Mouse (Mus musculus) stomach, postnatal 0 days (tissue): Measurements from ENCODE around the gene Acsl1. TPM values are rescaled to one million over a fixed set of nuclear protein-coding genes. Genes with fewer than 3 reads are reported as not detected.

Experiments used
- ATAC-seq: fragments of 200-750 bp; cut with Nextera tagmentation; 2 replicates; pipeline ENCODE4 v1.8.0; 2017; ENCODE audit not compliant: low FRiP score, low TSS enrichment
- DNase-seq: peaks from one replicate; pipeline ENCODE4 v3.0.0-alpha.2; 2016; ENCODE audit warnings: low spot score
- H3K27ac ChIP-seq: fragments of 300-500 bp; sonication (generic); replicated peaks from 2 replicates; pipeline ENCODE4 v1.5.1; 2014; ENCODE audit warnings: mild to moderate bottlenecking, control low read depth
- H3K27me3 ChIP-seq: fragments of 300-500 bp; sonication (generic); 2 replicates; pipeline ENCODE4 v1.6.1; 2014; ENCODE audit warnings: low read length; ENCODE audit not compliant: control insufficient read depth, insufficient read depth
- H3K36me3 ChIP-seq: fragments of 300-500 bp; sonication (generic); 2 replicates; pipeline ENCODE4 v1.6.1; 2014; ENCODE audit warnings: low read length, mixed read lengths; ENCODE audit not compliant: control insufficient read depth, insufficient read depth
- H3K4me1 ChIP-seq: fragments of 300-500 bp; sonication (generic); replicated peaks from 2 replicates; pipeline ENCODE4 v1.6.1; 2014; ENCODE audit warnings: antibody characterized with exemption; ENCODE audit not compliant: control insufficient read depth, insufficient read depth
- H3K4me2 ChIP-seq: fragments of 300-500 bp; sonication (generic); replicated peaks from 2 replicates; pipeline ENCODE4 v1.6.1; 2014; ENCODE audit warnings: low read depth, mild to moderate bottlenecking, control low read depth, moderate library complexity
- H3K4me3 ChIP-seq: fragments of 300-500 bp; sonication (generic); 2 replicates; pipeline ENCODE4 v1.5.1; 2014; ENCODE audit warnings: low read depth, low read length, control low read depth
- H3K9ac ChIP-seq: fragments of 300-500 bp; sonication (generic); 2 replicates; pipeline ENCODE4 v1.6.1; 2014; ENCODE audit warnings: mild to moderate bottlenecking, low read length, control low read depth, mixed read lengths
- H3K9me3 ChIP-seq: fragments of 300-500 bp; sonication (generic); 2 replicates; pipeline ENCODE4 v1.6.1; 2016; ENCODE audit warnings: low read length; ENCODE audit not compliant: control insufficient read depth
- CTCF ChIP-seq: IDR thresholded peaks from 2 replicates; pipeline ENCODE4 v1.5.1; 2016; ENCODE audit warnings: antibody characterized with exemption, low read depth, mild to moderate bottlenecking, moderate library complexity
- EP300 ChIP-seq: optimal IDR thresholded peaks from 2 replicates; pipeline ENCODE3; 2016; ENCODE audit warnings: antibody characterized with exemption
- WGBS: fragments of 180-500 bp; shearing (Covaris S2); extraction: QIAGEN DNeasy Blood & Tissue Kit; methylation state at CpG from one replicate; pipeline ENCODE4 v1.1.7; 2014; 5-methylcytosine and 5-hydroxymethylcytosine counted together
- polyA plus RNA-seq: library from polyadenylated mRNA; unstranded; fragments of >200 nt; fragmentation: Nextera tagmentation; extraction: Ambion mirVana; gene quantifications from 2 replicates; pipeline ENCODE4 v1.2.1, GENCODE M21; 2015

Gene Acsl1
- polyA plus RNA-seq, 1 experiment from 2014 or later: 47.5 TPM

GRCm38 (mm10) chr8:46566914-46567529 lies 96.2 kb downstream of the Acsl1 start:
- no peak overlapping the region for H3K9ac ChIP-seq
- no peak for DNase-seq
- no peaks in the 10 kb centered on the region for H3K9me3 ChIP-seq
- TF ChIP-seq CTCF (no peak), EP300 (no peak)
- 83% methylated on average over 7 of the region's 7 CpGs for WGBS
- H3K27me3 ChIP-seq: no peaks in the 10 kb centered on the region
- no peak overlapping the region for H3K4me3 ChIP-seq
- H3K27ac ChIP-seq: no peak overlapping the region
- H3K4me1 ChIP-seq: no peaks in the 10 kb centered on the region
- ATAC-seq: no peak
- H3K36me3 ChIP-seq: no peaks in the 10 kb centered on the region
- no peak overlapping the region for H3K4me2 ChIP-seq

GRCm38 (mm10) chr8:46567946-46568345 lies 97.1 kb downstream of the Acsl1 start:
- H3K36me3 ChIP-seq: no peaks in the 10 kb centered on the region
- DNase-seq: no peak
- no peak overlapping the region for H3K9ac ChIP-seq
- H3K27ac ChIP-seq: no peak overlapping the region
- no peaks in the 10 kb centered on the region for H3K27me3 ChIP-seq
- H3K4me1 ChIP-seq: no peaks in the 10 kb centered on the region
- no peak overlapping the region for H3K4me3 ChIP-seq
- no peak overlapping the region for H3K4me2 ChIP-seq
- no peak for ATAC-seq
- no peaks in the 10 kb centered on the region for H3K9me3 ChIP-seq
- 91% methylated on average over 8 of the region's 8 CpGs for WGBS
- no peak for TF ChIP-seq EP300
- no peak for TF ChIP-seq CTCF

DNA sequence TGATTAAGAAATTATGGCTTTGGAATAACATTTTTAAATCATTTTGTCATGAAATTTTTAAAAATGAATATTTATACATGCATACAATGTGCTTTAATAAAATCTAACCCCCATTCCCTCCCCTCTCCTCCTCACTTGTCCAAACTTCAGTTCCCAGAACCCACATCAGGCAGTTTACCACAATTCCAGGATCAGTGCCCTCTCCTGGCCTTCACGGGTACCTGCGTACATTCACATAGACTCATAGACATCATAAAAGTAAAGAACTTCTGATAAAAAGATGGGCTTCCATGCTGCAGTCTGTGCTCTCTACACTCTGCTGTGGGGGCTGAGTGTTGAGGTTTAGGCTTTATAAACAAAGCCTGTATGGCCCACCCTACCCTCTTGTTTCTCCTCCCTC lies 98.1 kb downstream of the Acsl1 start:
- no peak overlapping the region for H3K4me2 ChIP-seq
- H3K27ac ChIP-seq: no peak overlapping the region
- no peak overlapping the region for H3K4me3 ChIP-seq
- H3K4me1 ChIP-seq: no peaks in the 10 kb centered on the region
- no peaks in the 10 kb centered on the region for H3K36me3 ChIP-seq
- H3K9ac ChIP-seq: no peak overlapping the region
- ATAC-seq (no peak), DNase-seq (no peak)
- H3K27me3 ChIP-seq: no peaks in the 10 kb centered on the region
- H3K9me3 ChIP-seq: no peaks in the 10 kb centered on the region
- 71% methylated on average over 2 of the region's 2 CpGs for WGBS
- TF ChIP-seq CTCF: peak; percentile 60
- TF ChIP-seq EP300: no peak

DNA sequence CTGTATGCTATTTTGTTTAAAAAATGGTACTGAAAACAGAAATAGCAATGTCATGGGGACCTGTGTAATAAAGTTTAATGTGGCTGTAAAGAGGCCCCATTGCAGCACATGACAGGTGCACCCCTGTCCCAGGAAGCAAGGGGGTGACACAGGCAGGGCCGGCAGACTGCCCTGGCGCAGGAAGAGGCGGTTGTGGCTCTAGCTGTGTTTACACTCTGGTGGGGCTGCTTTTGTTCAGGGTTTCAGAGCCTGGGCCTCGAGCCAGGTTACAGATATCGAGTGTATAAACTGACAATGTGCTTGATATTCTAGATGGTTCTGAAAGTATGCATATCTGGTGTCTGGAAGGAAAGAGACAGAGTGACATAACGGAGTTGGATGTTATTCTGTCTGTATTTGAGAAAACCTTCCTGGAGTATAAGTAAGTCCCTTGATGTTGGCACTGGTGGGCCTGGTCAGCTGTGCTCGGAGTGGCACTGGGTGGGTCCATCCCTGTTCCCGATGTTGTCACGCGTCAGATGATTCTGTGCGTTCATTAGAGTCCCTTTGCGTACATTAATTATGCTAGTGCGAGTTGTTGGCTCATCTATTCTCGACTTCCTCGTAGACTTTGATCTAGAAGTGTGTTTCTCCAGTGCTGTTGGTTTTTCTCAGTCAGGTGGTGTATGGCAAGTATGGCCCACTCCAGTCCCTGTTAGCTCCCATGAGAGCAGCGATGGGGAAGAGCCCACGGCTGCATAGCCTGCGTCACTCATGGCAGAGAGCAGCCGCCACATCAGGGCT lies 99.0 kb downstream of the Acsl1 start:
- WGBS: 63% methylated on average over 19 of the region's 19 CpGs
- ATAC-seq (0 out of 2 replicates have a peak, but pooled peaks have one; percentile 38), DNase-seq (peak; percentile 44)

GRCm38 (mm10) chr8:46570673-46571072 lies 99.8 kb downstream of the Acsl1 start:
- TF ChIP-seq EP300 (no peak), CTCF (no peak)
- Histone ChIP-seq H3K4me1 (no peaks in the 10 kb centered on the region), H3K27me3 (no peaks in the 10 kb centered on the region), H3K9ac (no peak overlapping the region), H3K36me3 (no peaks in the 10 kb centered on the region), H3K4me3 (no peak overlapping the region), H3K4me2 (no peak overlapping the region), H3K27ac (no peak overlapping the region), H3K9me3 (no peaks in the 10 kb centered on the region)
- DNase-seq: no peak
- ATAC-seq: peak; percentile 50; the same call in 1 of the 2 replicates
- WGBS: 55% methylated on average over 10 of the region's 14 CpGs

More for the DNA sequence above, 99.0 kb downstream of the Acsl1 start:
- H3K36me3 ChIP-seq: no peaks in the 10 kb centered on the region
- no peak overlapping the region; the same call in 1 of the 2 replicates for H3K27ac ChIP-seq
- no peaks in the 10 kb centered on the region for H3K9me3 ChIP-seq
- TF ChIP-seq CTCF (0 out of 2 replicates have a peak, but pooled peaks have one; percentile 9), EP300 (no peak)
- no peak overlapping the region for H3K9ac ChIP-seq
- no peak overlapping the region for H3K4me3 ChIP-seq
- no peaks in the 10 kb centered on the region for H3K4me1 ChIP-seq
- no peak overlapping the region for H3K4me2 ChIP-seq
- H3K27me3 ChIP-seq: no peaks in the 10 kb centered on the region

DNA sequence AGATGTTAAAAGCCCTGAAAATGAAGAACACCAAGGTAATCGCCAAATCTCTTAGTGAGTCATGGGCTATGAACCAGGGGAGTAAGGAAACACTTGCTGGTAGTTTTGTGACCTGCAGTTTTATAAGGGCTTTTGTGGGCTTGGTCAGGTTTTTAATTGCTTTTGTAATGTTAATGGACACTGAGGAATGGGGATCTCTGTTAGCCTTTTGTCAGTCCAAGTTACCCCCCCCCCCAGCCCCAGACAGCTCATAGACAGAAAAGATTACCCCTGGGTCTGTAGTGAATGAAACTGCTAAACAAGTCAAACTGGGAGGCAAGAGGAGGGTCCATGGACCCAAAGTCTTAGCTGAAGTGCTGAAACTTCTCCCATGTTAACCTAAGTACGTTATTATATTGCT lies 102.6 kb downstream of the Acsl1 start:
- H3K36me3 ChIP-seq: peaks cover 13% of the 10 kb centered on the region
- WGBS: 94% methylated on average over 2 of the region's 2 CpGs
- H3K4me1 ChIP-seq: no peaks in the 10 kb centered on the region
- H3K4me3 ChIP-seq: no peak overlapping the region
- no peaks in the 10 kb centered on the region for H3K9me3 ChIP-seq
- ATAC-seq (no peak), DNase-seq (no peak)
- H3K4me2 ChIP-seq: no peak overlapping the region
- H3K27ac ChIP-seq: no peak overlapping the region
- TF ChIP-seq EP300: no peak
- TF ChIP-seq CTCF: no peak
- H3K9ac ChIP-seq: no peak overlapping the region
- H3K27me3 ChIP-seq: no peaks in the 10 kb centered on the region
